12 mouse cellular contexts compared by ENCODE assay signal in genomic region chr6:126404331-126405070, GRCm38 (mm10).
DNase-seq lines count a peak whose midpoint lies in the region; ATAC-seq and TF ChIP-seq lines count a peak whose summit lies in the region.
"Had no signal": no experiment of that assay in that cellular context is flagged by ENCODE, and none has a peak within 500 bp of the region (broad histone marks: within the 10 kb centered on the region; RNA-seq: fewer than 3 reads in every experiment).

No protein-coding gene starts in this region.

- TF ChIP-seq POLR2A in limb, embryonic 14.5 days (IDR thresholded peaks at IDR 0.05; ENCODE audit: borderline replicate concordance, extremely low read depth, insufficient read depth, insufficient read length), result no peak

- no peaks in the 10 kb centered on the region for H3K36me3 ChIP-seq in limb, embryonic 14.5 days (ENCODE audit: control insufficient read depth, insufficient read depth, low read length)
- no peaks in the 10 kb centered on the region for H3K36me3 ChIP-seq in limb, embryonic 10.5 days
- no peaks in the 10 kb centered on the region for H3K36me3 ChIP-seq in heart, embryonic 16.5 days (ENCODE audit: control insufficient read depth, insufficient read depth)
- H3K36me3 ChIP-seq: embryonic facial prominence, embryonic 13.5 days; limb, embryonic 12.5 days had no signal

- no peaks in the 10 kb centered on the region for H3K4me1 ChIP-seq in limb, embryonic 14.5 days (ENCODE audit: control insufficient read depth, insufficient read depth, low read length)
- no peaks in the 10 kb centered on the region for H3K4me1 ChIP-seq in limb, embryonic 10.5 days
- peaks cover 13% of the 10 kb centered on the region for H3K4me1 ChIP-seq in heart, embryonic 16.5 days (ENCODE audit: control insufficient read depth, insufficient read depth, low read length)
- H3K4me1 ChIP-seq: limb, embryonic 12.5 days had no signal

- H3K27me3 ChIP-seq in limb, embryonic 14.5 days (ENCODE audit: control insufficient read depth, insufficient read depth, low read length), result no peaks in the 10 kb centered on the region
- no peaks in the 10 kb centered on the region for H3K27me3 ChIP-seq in limb, embryonic 10.5 days (ENCODE audit: low read depth, poor library complexity, severe bottlenecking)
- H3K27me3 ChIP-seq in heart, embryonic 16.5 days (ENCODE audit: control insufficient read depth, insufficient read depth, low read length), result no peaks in the 10 kb centered on the region
- H3K27me3 ChIP-seq: limb, embryonic 12.5 days had no signal

- 65% methylated on average over 12 of the region's 12 CpGs for WGBS in limb, embryonic 14.5 days
- WGBS in limb, embryonic 10.5 days, result 80% methylated on average over 12 of the region's 12 CpGs
- 62% methylated on average over 12 of the region's 12 CpGs for WGBS in heart, embryonic 16.5 days

- H3K27ac ChIP-seq in limb, embryonic 14.5 days (replicated peaks; ENCODE audit: low read depth, low read length), result no peak overlapping the region
- no peak overlapping the region for H3K27ac ChIP-seq in limb, embryonic 10.5 days
- no peak overlapping the region for H3K27ac ChIP-seq in heart, embryonic 16.5 days (ENCODE audit: low read length)
- H3K27ac ChIP-seq: limb, embryonic 12.5 days had no signal

- no peak overlapping the region for H3K4me2 ChIP-seq in limb, embryonic 14.5 days (replicated peaks; ENCODE audit: low read depth, low read length, severe bottlenecking)
- H3K4me2 ChIP-seq in heart, embryonic 16.5 days (ENCODE audit: low read depth, low read length), result no peak overlapping the region
- H3K4me2 ChIP-seq: embryonic facial prominence, embryonic 13.5 days; limb, embryonic 12.5 days had no signal

- peak; percentile 70 for DNase-seq in limb, embryonic 14.5 days (ENCODE audit: low spot score)
- no peak for DNase-seq in limb, embryonic 10.5 days (ENCODE audit: low spot score)
- DNase-seq in kidney, postnatal 4 days, result peak; percentile 27 to 44
- DNase-seq in yolk sac, embryonic 10.5 days (ENCODE audit: low spot score), result peak; percentile 3
- DNase-seq in cerebellum, postnatal 36 days, result no peak
- no peak for DNase-seq in frontal cortex, postnatal 10 days (ENCODE audit: low spot score in 2 of 2)
- DNase-seq: right cerebral cortex, postnatal 4 days; thymus, postnatal 14 days had no signal

- no peak overlapping the region for H3K4me3 ChIP-seq in limb, embryonic 14.5 days (replicated peaks; ENCODE audit: low read length)
- no peak overlapping the region for H3K4me3 ChIP-seq in limb, embryonic 10.5 days
- H3K4me3 ChIP-seq in heart, embryonic 16.5 days (ENCODE audit: low read length), result no peak overlapping the region
- H3K4me3 ChIP-seq: embryonic facial prominence, embryonic 13.5 days; limb, embryonic 12.5 days had no signal

- no peak overlapping the region for H3K9ac ChIP-seq in limb, embryonic 14.5 days (ENCODE audit: low read depth, low read length, severe bottlenecking)
- no peak overlapping the region for H3K9ac ChIP-seq in heart, embryonic 16.5 days (ENCODE audit: low read length)
- H3K9ac ChIP-seq: embryonic facial prominence, embryonic 13.5 days; limb, embryonic 12.5 days had no signal

- H3K9me3 ChIP-seq in limb, embryonic 14.5 days (ENCODE audit: control insufficient read depth, low read length), result no peaks in the 10 kb centered on the region
- H3K9me3 ChIP-seq in limb, embryonic 10.5 days (replicated peaks), result no peaks in the 10 kb centered on the region
- no peaks in the 10 kb centered on the region for H3K9me3 ChIP-seq in heart, embryonic 16.5 days (replicated peaks; ENCODE audit: control insufficient read depth, low read length)
- H3K9me3 ChIP-seq: embryonic facial prominence, embryonic 13.5 days; limb, embryonic 12.5 days had no signal

- no peak for ATAC-seq in limb, embryonic 14.5 days (ENCODE audit: low FRiP score, low read depth)
- 0 out of 2 replicates have a peak, but pooled peaks have one; percentile 14 for ATAC-seq in heart, embryonic 16.5 days (replicated peaks; ENCODE audit: extremely low read depth, insufficient read depth, low FRiP score)
- ATAC-seq: intestine, postnatal 0 days had no signal

Comparison
In these comparisons a context has a peak if more than half of its experiments do, and no peak if none do; other contexts are left out.
1. DNase-seq: peak in limb, embryonic 14.5 days (single experiment), kidney, postnatal 4 days (2 of 2) and yolk sac, embryonic 10.5 days (single experiment); none in limb, embryonic 10.5 days (single experiment), cerebellum, postnatal 36 days (0 of 2) and frontal cortex, postnatal 10 days (0 of 2).